Mouse (Mus musculus): ENCODE results near the gene Cyp27a1. TPM values are rescaled to one million over a fixed set of nuclear protein-coding genes. Genes with fewer than 3 reads are reported as not detected.

The Cyp27a1 gene
- polyA plus RNA-seq, 1 experiment from 2014 or later = 2.1 TPM

- H3K4me1 ChIP-seq (ENCODE audit: control insufficient read depth, insufficient read depth, low read length) = peaks cover 9% of the 10 kb centered on the region
- WGBS = 38% methylated on average over 5 of the region's 5 CpGs
Observed at GRCm38 (mm10) chr1:74712461-74713098, 794 bp upstream of the Cyp27a1 start.

GRCm38 (mm10) chr1:74713859-74714730 lies 721 bp downstream of the Cyp27a1 start:
- H3K4me1 ChIP-seq (ENCODE audit: control insufficient read depth, insufficient read depth, low read length) = peaks cover 9% of the 10 kb centered on the region
- no peaks in the 10 kb centered on the region for H3K36me3 ChIP-seq (ENCODE audit: control insufficient read depth, insufficient read depth, low read length)
- 32% methylated on average over 12 of the region's 12 CpGs for WGBS
- no peaks in the 10 kb centered on the region for H3K9me3 ChIP-seq (ENCODE audit: control insufficient read depth, low read length)
- peak overlapping the region; percentile 51; the same call in 1 of the 2 replicates for H3K9ac ChIP-seq (replicated peaks; ENCODE audit: low read length)
- H3K27ac ChIP-seq (replicated peaks; ENCODE audit: low read depth, low read length) = no peak overlapping the region
- peak overlapping the region; percentile 71 for H3K4me2 ChIP-seq (ENCODE audit: low read length)
- ATAC-seq (ENCODE audit: low FRiP score, low TSS enrichment) (no peak), DNase-seq (peak; percentile 4)
- H3K4me3 ChIP-seq (replicated peaks; ENCODE audit: low read depth, low read length) = peak overlapping the region; percentile 37
- H3K27me3 ChIP-seq (ENCODE audit: control insufficient read depth, insufficient read depth, low read length) = peaks cover 6% of the 10 kb centered on the region; the same call in 1 of the 2 replicates

More at GRCm38 (mm10) chr1:74712461-74713098, 794 bp upstream of the Cyp27a1 start:
- Histone ChIP-seq H3K4me2 (ENCODE audit: low read length) (peak overlapping the region; percentile 71), H3K27ac (replicated peaks; ENCODE audit: low read depth, low read length) (no peak overlapping the region), H3K4me3 (replicated peaks; ENCODE audit: low read depth, low read length) (peak overlapping the region; percentile 37), H3K9me3 (ENCODE audit: control insufficient read depth, low read length) (no peaks in the 10 kb centered on the region), H3K36me3 (ENCODE audit: control insufficient read depth, insufficient read depth, low read length) (no peaks in the 10 kb centered on the region), H3K9ac (replicated peaks; ENCODE audit: low read length) (no peak overlapping the region), H3K27me3 (ENCODE audit: control insufficient read depth, insufficient read depth, low read length) (peaks cover 6% of the 10 kb centered on the region; the same call in 1 of the 2 replicates)
- no peak for DNase-seq
- ATAC-seq (ENCODE audit: low FRiP score, low TSS enrichment) = no peak

GRCm38 (mm10) chr1:74714967-74715366 lies 1.6 kb downstream of the Cyp27a1 start:
- no peak overlapping the region for H3K27ac ChIP-seq (replicated peaks; ENCODE audit: low read depth, low read length)
- no peak overlapping the region for H3K4me2 ChIP-seq (ENCODE audit: low read length)
- H3K4me3 ChIP-seq (replicated peaks; ENCODE audit: low read depth, low read length) = no peak overlapping the region
- peaks cover 6% of the 10 kb centered on the region; the same call in 1 of the 2 replicates for H3K27me3 ChIP-seq (ENCODE audit: control insufficient read depth, insufficient read depth, low read length)
- no peaks in the 10 kb centered on the region for H3K9me3 ChIP-seq (ENCODE audit: control insufficient read depth, low read length)
- 56% methylated on average over 2 of the region's 2 CpGs for WGBS
- no peak for DNase-seq
- no peak overlapping the region for H3K9ac ChIP-seq (replicated peaks; ENCODE audit: low read length)
- no peaks in the 10 kb centered on the region for H3K36me3 ChIP-seq (ENCODE audit: control insufficient read depth, insufficient read depth, low read length)
- H3K4me1 ChIP-seq (ENCODE audit: control insufficient read depth, insufficient read depth, low read length) = peaks cover 9% of the 10 kb centered on the region
- no peak for ATAC-seq (ENCODE audit: low FRiP score, low TSS enrichment)

- no peak overlapping the region for H3K4me3 ChIP-seq (replicated peaks; ENCODE audit: low read depth, low read length)
- no peak overlapping the region for H3K4me2 ChIP-seq (ENCODE audit: low read length)
- DNase-seq (no peak), ATAC-seq (ENCODE audit: low FRiP score, low TSS enrichment) (no peak)
- H3K9ac ChIP-seq (replicated peaks; ENCODE audit: low read length) = no peak overlapping the region
- H3K27ac ChIP-seq (replicated peaks; ENCODE audit: low read depth, low read length) = no peak overlapping the region
- H3K36me3 ChIP-seq (ENCODE audit: control insufficient read depth, insufficient read depth, low read length) = no peaks in the 10 kb centered on the region
- peaks cover 9% of the 10 kb centered on the region for H3K4me1 ChIP-seq (ENCODE audit: control insufficient read depth, insufficient read depth, low read length)
- 84% methylated on average over 5 of the region's 5 CpGs for WGBS
- no peaks in the 10 kb centered on the region for H3K9me3 ChIP-seq (ENCODE audit: control insufficient read depth, low read length)
- H3K27me3 ChIP-seq (ENCODE audit: control insufficient read depth, insufficient read depth, low read length) = peaks cover 6% of the 10 kb centered on the region; the same call in 1 of the 2 replicates
Observed at GRCm38 (mm10) chr1:74715468-74715867, 2.1 kb downstream of the Cyp27a1 start.

- Histone ChIP-seq H3K27me3 (ENCODE audit: control insufficient read depth, insufficient read depth, low read length) (peaks cover 6% of the 10 kb centered on the region; the same call in 1 of the 2 replicates), H3K36me3 (ENCODE audit: control insufficient read depth, insufficient read depth, low read length) (no peaks in the 10 kb centered on the region), H3K9ac (replicated peaks; ENCODE audit: low read length) (no peak overlapping the region), H3K4me2 (ENCODE audit: low read length) (no peak overlapping the region), H3K27ac (replicated peaks; ENCODE audit: low read depth, low read length) (no peak overlapping the region), H3K4me3 (replicated peaks; ENCODE audit: low read depth, low read length) (no peak overlapping the region), H3K9me3 (ENCODE audit: control insufficient read depth, low read length) (no peaks in the 10 kb centered on the region), H3K4me1 (ENCODE audit: control insufficient read depth, insufficient read depth, low read length) (peaks cover 9% of the 10 kb centered on the region)
- no peak for DNase-seq
- WGBS = 90% methylated on average over 6 of the region's 6 CpGs
- no peak for ATAC-seq (ENCODE audit: low FRiP score, low TSS enrichment)
Observed at GRCm38 (mm10) chr1:74715886-74716285, 2.5 kb downstream of the Cyp27a1 start.

- H3K4me2 ChIP-seq (ENCODE audit: low read length) = no peak overlapping the region
- no peaks in the 10 kb centered on the region for H3K9me3 ChIP-seq (ENCODE audit: control insufficient read depth, low read length)
- peaks cover 6% of the 10 kb centered on the region for H3K4me1 ChIP-seq (ENCODE audit: control insufficient read depth, insufficient read depth, low read length)
- H3K27ac ChIP-seq (replicated peaks; ENCODE audit: low read depth, low read length) = no peak overlapping the region
- DNase-seq (no peak), ATAC-seq (ENCODE audit: low FRiP score, low TSS enrichment) (no peak)
- H3K36me3 ChIP-seq (ENCODE audit: control insufficient read depth, insufficient read depth, low read length) = no peaks in the 10 kb centered on the region
- H3K27me3 ChIP-seq (ENCODE audit: control insufficient read depth, insufficient read depth, low read length) = no peaks in the 10 kb centered on the region; the same call in 1 of the 2 replicates
- no peak overlapping the region for H3K9ac ChIP-seq (replicated peaks; ENCODE audit: low read length)
- no peak overlapping the region for H3K4me3 ChIP-seq (replicated peaks; ENCODE audit: low read depth, low read length)
- 90% methylated on average over 8 of the region's 8 CpGs for WGBS
Observed at GRCm38 (mm10) chr1:74718113-74718512, 4.7 kb downstream of the Cyp27a1 start.

GRCm38 (mm10) chr1:74719281-74719680 lies 5.9 kb downstream of the Cyp27a1 start:
- ATAC-seq (ENCODE audit: low FRiP score, low TSS enrichment) (no peak), DNase-seq (no peak)
- Histone ChIP-seq H3K4me2 (ENCODE audit: low read length) (no peak overlapping the region), H3K4me1 (ENCODE audit: control insufficient read depth, insufficient read depth, low read length) (no peaks in the 10 kb centered on the region), H3K27ac (replicated peaks; ENCODE audit: low read depth, low read length) (no peak overlapping the region), H3K9me3 (ENCODE audit: control insufficient read depth, low read length) (no peaks in the 10 kb centered on the region), H3K36me3 (ENCODE audit: control insufficient read depth, insufficient read depth, low read length) (no peaks in the 10 kb centered on the region), H3K4me3 (replicated peaks; ENCODE audit: low read depth, low read length) (no peak overlapping the region), H3K9ac (replicated peaks; ENCODE audit: low read length) (no peak overlapping the region), H3K27me3 (ENCODE audit: control insufficient read depth, insufficient read depth, low read length) (no peaks in the 10 kb centered on the region; the same call in 1 of the 2 replicates)
- 66% methylated on average over 3 of the region's 3 CpGs for whole genome bisulfite sequencing

GRCm38 (mm10) chr1:74721657-74722056 lies 8.3 kb downstream of the Cyp27a1 start:
- no peak overlapping the region for H3K27ac ChIP-seq (replicated peaks; ENCODE audit: low read depth, low read length)
- no peaks in the 10 kb centered on the region for H3K36me3 ChIP-seq (ENCODE audit: control insufficient read depth, insufficient read depth, low read length)
- H3K4me2 ChIP-seq (ENCODE audit: low read length) = no peak overlapping the region
- H3K4me1 ChIP-seq (ENCODE audit: control insufficient read depth, insufficient read depth, low read length) = no peaks in the 10 kb centered on the region
- ATAC-seq (ENCODE audit: low FRiP score, low TSS enrichment) (no peak), DNase-seq (no peak)
- 76% methylated on average over 6 of the region's 6 CpGs for WGBS
- H3K9me3 ChIP-seq (ENCODE audit: control insufficient read depth, low read length) = no peaks in the 10 kb centered on the region
- H3K4me3 ChIP-seq (replicated peaks; ENCODE audit: low read depth, low read length) = no peak overlapping the region
- no peak overlapping the region for H3K9ac ChIP-seq (replicated peaks; ENCODE audit: low read length)
- no peaks in the 10 kb centered on the region for H3K27me3 ChIP-seq (ENCODE audit: control insufficient read depth, insufficient read depth, low read length)

Data from midbrain, embryonic 14.5 days (tissue).